Mouse (Mus musculus) central nervous system, embryonic 14 days (tissue): ENCODE results near the gene Josd1. TPM values are rescaled to one million over a fixed set of nuclear protein-coding genes. Genes with fewer than 3 reads are reported as not detected.

Source experiments
- polyA plus RNA-seq: library from polyadenylated mRNA; depleted of rRNA; stranded (reverse); fragments of >200 nt; gene quantifications from 2 replicates; pipeline ENCODE4 v1.2.3, GENCODE M21; 2012; rRNA removed

The Josd1 gene
- polyA plus RNA-seq: 30.5 and 32.9 TPM in 2 replicates

GRCm38 (mm10) chr15:79687646-79688267 lies at the start of gene Josd1:
TSS of gene Josd1 (minus strand) at chr15:79687919.

DNA sequence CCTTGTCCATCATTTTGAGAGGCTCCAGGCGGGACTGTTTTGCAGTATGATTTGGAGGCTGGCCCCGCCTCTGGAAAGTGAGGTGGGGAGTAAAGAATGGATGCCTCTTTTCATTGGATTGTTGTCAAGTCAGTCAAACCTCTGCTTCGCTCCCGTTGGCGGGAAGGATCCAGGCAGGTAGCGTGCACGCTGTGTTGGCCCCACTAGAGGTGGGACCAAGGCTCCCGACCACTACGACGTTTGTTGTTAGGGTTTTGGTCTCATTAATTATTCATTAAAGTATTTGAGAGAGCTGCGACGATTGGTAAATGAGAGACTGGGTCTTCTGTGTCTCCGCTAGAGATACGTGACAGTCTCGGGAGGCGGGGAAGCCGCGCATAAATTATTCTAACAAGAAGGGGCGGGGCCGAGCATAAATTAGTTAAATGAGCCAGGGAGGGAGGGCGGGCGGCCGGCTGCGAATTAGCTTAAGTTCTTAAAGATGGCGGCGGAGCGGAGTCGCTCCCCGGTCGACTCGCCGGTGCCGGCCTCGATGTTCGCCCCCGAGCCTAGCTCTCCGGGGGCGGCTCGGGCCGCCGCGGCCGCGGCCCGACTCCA lies 2.8 kb upstream of the Josd1 start, which contains the start of gene Gtpbp1:
Gtpbp1 (plus strand) TSS at position 420 of the 597 bp plus-strand sequence.

GRCm38 (mm10) chr15:79670249-79670971 lies 17.3 kb downstream of the Josd1 start, which contains the start of gene Tomm22:
TSS of gene Tomm22 (plus strand) at chr15:79670861.

DNA sequence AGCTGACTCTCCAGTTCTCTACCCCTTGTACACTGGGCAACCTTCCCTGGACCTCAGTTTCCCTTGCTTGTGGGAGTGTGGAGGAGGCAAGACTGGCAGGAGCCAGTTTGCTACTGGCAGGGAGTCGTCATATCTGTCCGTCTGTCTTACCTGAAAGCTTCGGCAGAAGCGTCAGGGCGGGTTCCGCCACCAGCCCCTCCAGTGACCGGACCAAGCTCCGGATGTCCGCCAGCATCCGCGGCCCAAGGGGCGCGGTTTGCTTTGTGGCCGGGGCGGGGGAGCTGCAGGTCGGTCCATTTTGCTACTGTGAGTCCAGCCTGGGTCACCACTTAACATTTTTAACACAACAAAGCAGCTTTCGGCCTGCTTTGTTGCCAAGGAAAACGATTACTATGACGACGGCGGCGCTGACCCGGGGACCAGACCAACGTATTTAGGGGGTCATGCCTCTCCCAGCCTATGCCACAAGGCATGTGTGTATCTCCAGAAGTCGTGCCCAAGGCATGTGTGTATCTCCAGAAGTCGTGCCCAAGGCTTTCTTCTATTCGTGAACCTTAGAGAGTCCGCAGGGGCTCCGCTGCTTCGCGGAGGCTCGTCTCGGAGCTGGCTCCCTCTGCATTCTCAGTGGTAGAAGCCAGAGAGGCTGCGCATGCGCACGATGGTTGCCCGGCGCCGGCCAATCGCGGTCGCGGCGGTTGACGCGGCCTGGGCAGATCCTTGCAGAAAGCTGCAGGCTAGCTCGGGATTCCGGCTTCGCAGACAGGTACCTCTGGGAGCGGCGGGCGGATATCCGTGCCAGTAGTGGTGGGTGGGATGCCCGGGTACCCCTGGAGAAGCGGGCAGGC lies 29.0 kb downstream of the Josd1 start, which contains the start of the genes Fam227a and Cby1:
Fam227a (minus strand) TSS at position 426 of the 845 bp plus-strand sequence.
Cby1 (plus strand) TSS at position 669 of the 845 bp plus-strand sequence.

Other genes starting within 250 kb of the Josd1 start
- gene Csnk1e, start 232.4 kb downstream of the Josd1 start, polyA plus RNA-seq: 351 and 357 TPM in 2 replicates
- gene Kcnj4, start 182.7 kb downstream of the Josd1 start, polyA plus RNA-seq: 0.36 and 0.53 TPM in 2 replicates
- gene Kdelr3, start 171.5 kb downstream of the Josd1 start, polyA plus RNA-seq: 11.9 and 34.4 TPM in 2 replicates
- 804 and 850 TPM in 2 replicates for gene Ddx17, start 141.2 kb downstream of the Josd1 start, polyA plus RNA-seq
- gene Dmc1, start 82.8 kb downstream of the Josd1 start, polyA plus RNA-seq: 5.2 and 6.8 TPM in 2 replicates
- 27.0 and 29.2 TPM in 2 replicates for gene Fam227a, start 29.0 kb downstream of the Josd1 start, polyA plus RNA-seq
- 40.1 and 45.6 TPM in 2 replicates for gene Cby1, start 28.7 kb downstream of the Josd1 start, polyA plus RNA-seq
- gene Tomm22, start 17.1 kb downstream of the Josd1 start, polyA plus RNA-seq: 105 and 118 TPM in 2 replicates
- 48.9 and 49.8 TPM in 2 replicates for gene Gtpbp1, start 2.9 kb upstream of the Josd1 start, polyA plus RNA-seq
- gene Sun2, start 54.6 kb upstream of the Josd1 start, polyA plus RNA-seq: 43.2 and 47.2 TPM in 2 replicates
- 79.5 and 84.5 TPM in 2 replicates for gene Dnal4, start 89.9 kb upstream of the Josd1 start, polyA plus RNA-seq
- gene Nptxr, start 116.8 kb upstream of the Josd1 start, polyA plus RNA-seq: 28.8 and 35.0 TPM in 2 replicates
- gene Npcd, start 146.3 kb upstream of the Josd1 start, polyA plus RNA-seq: 1.2 and 1.8 TPM in 2 replicates
- gene Cbx6, start 146.8 kb upstream of the Josd1 start, polyA plus RNA-seq: 67.3 and 71.7 TPM in 2 replicates
- 7.2 and 8.8 TPM in 2 replicates for gene Apobec3, start 203.7 kb upstream of the Josd1 start, polyA plus RNA-seq